Comparison of ENCODE assay signal across 8 mouse cellular contexts in the genomic region with DNA sequence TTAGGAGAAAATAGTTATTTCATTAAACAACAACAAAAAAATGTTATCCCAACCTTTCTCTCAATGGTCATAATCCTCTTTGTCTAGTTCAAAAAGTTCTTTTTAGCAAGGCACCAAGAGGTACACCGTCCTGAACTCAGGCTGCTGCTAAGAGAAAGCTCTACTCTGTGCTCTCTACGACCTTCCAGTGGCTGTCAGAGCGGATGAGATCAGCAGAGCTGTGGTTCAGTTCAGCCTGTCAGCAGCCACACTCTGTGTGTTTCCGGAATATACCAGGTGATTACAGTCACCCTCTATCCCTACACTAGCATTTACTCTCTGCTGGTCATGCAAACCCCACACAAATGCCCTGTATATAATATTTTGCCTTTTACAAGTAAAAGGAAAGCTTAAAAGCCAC. TPM values are rescaled to one million over a fixed set of nuclear protein-coding genes. Genes with fewer than 3 reads are reported as not detected.
DNase-seq lines count a peak whose midpoint lies in the region; ATAC-seq and TF ChIP-seq lines count a peak whose summit lies in the region.

No protein-coding gene starts in this region.

- H3K36me3 ChIP-seq in hindbrain, embryonic 10.5 days, result no peaks in the 10 kb centered on the region
- H3K36me3 ChIP-seq in hindbrain, embryonic 11.5 days (ENCODE audit: control insufficient read depth, insufficient read depth, low read length), result no peaks in the 10 kb centered on the region
- no peaks in the 10 kb centered on the region for H3K36me3 ChIP-seq in heart, embryonic 16.5 days (ENCODE audit: control insufficient read depth, insufficient read depth)
- no peaks in the 10 kb centered on the region for H3K36me3 ChIP-seq in midbrain, embryonic 13.5 days

- WGBS in hindbrain, embryonic 10.5 days, result 46% methylated on average over 4 of the region's 4 CpGs
- WGBS in hindbrain, embryonic 11.5 days, result 44% methylated on average over 4 of the region's 4 CpGs
- WGBS in heart, embryonic 16.5 days, result 13% methylated on average over 4 of the region's 4 CpGs
- WGBS in midbrain, embryonic 13.5 days, result 15% methylated on average over 4 of the region's 4 CpGs

- H3K27ac ChIP-seq in hindbrain, embryonic 10.5 days, result no peak overlapping the region
- no peak overlapping the region for H3K27ac ChIP-seq in hindbrain, embryonic 11.5 days (ENCODE audit: low read depth, low read length)
- peak overlapping the region; percentile 76 for H3K27ac ChIP-seq in heart, embryonic 16.5 days (ENCODE audit: low read length)
- H3K27ac ChIP-seq in midbrain, embryonic 13.5 days, result 0 out of 2 replicates have a peak overlapping the region, but pooled peaks have one; percentile 44

- no peak for TF ChIP-seq POLR2A in brain, embryonic 14.5 days (IDR thresholded peaks at IDR 0.05; ENCODE audit: borderline replicate concordance, extremely low read depth, insufficient read depth, insufficient read length, poor library complexity, severe bottlenecking)

- H3K9ac ChIP-seq in hindbrain, embryonic 11.5 days (ENCODE audit: low read depth, low read length), result no peak overlapping the region
- peak overlapping the region; percentile 61 for H3K9ac ChIP-seq in heart, embryonic 16.5 days (ENCODE audit: low read length)
- H3K9ac ChIP-seq in midbrain, embryonic 13.5 days (replicated peaks), result peak overlapping the region; percentile 39

- peak overlapping the region; percentile 25 for H3K4me3 ChIP-seq in hindbrain, embryonic 10.5 days
- H3K4me3 ChIP-seq in hindbrain, embryonic 11.5 days (ENCODE audit: low read depth, low read length), result no peak overlapping the region
- H3K4me3 ChIP-seq in heart, embryonic 16.5 days (ENCODE audit: low read length), result peak overlapping the region; percentile 37
- H3K4me3 ChIP-seq in midbrain, embryonic 13.5 days (replicated peaks), result peak overlapping the region; percentile 22

- no peak for DNase-seq in hindbrain, embryonic 10.5 days (ENCODE audit: low spot score)
- no peak for DNase-seq in hindbrain, embryonic 11.5 days (ENCODE audit: low spot score)
- peak; percentile 47 for DNase-seq in brain, embryonic 14.5 days (ENCODE audit: low read depth)
- no peak for DNase-seq in urinary bladder, postnatal 10 days (ENCODE audit: low spot score)
- DNase-seq in gastrocnemius, postnatal 4 days (ENCODE audit: low spot score in 2 of 2), result no peak
- DNase-seq in c-Kit-positive CD71-positive TER-119-positive erythroid progenitor cells, embryonic 14.5 days (ENCODE audit: low spot score), result no peak

- no peak for TF ChIP-seq CTCF in brain, embryonic 14.5 days (IDR thresholded peaks at IDR 0.05; ENCODE audit: borderline replicate concordance, extremely low read depth, insufficient read depth, insufficient read length)

- no peak overlapping the region for H3K4me2 ChIP-seq in hindbrain, embryonic 11.5 days (replicated peaks; ENCODE audit: low read depth, low read length)
- H3K4me2 ChIP-seq in heart, embryonic 16.5 days (ENCODE audit: low read depth, low read length), result peak overlapping the region; percentile 63
- H3K4me2 ChIP-seq in midbrain, embryonic 13.5 days (replicated peaks), result peak overlapping the region; percentile 50

- ATAC-seq in hindbrain, embryonic 11.5 days (ENCODE audit: low FRiP score), result no peak
- ATAC-seq in heart, embryonic 16.5 days (replicated peaks; ENCODE audit: extremely low read depth, insufficient read depth, low FRiP score), result no peak
- ATAC-seq in midbrain, embryonic 13.5 days, result no peak

- H3K4me1 ChIP-seq in hindbrain, embryonic 10.5 days (replicated peaks), result peaks cover 27% of the 10 kb centered on the region
- H3K4me1 ChIP-seq in hindbrain, embryonic 11.5 days (replicated peaks; ENCODE audit: control insufficient read depth, insufficient read depth, low read length), result 0 out of 2 replicates have a peak, but pooled peaks cover 2% of the 10 kb centered on the region
- H3K4me1 ChIP-seq in heart, embryonic 16.5 days (ENCODE audit: control insufficient read depth, insufficient read depth, low read length), result peaks cover 30% of the 10 kb centered on the region
- H3K4me1 ChIP-seq in midbrain, embryonic 13.5 days (replicated peaks), result peaks cover 35% of the 10 kb centered on the region

- H3K27me3 ChIP-seq in hindbrain, embryonic 10.5 days (ENCODE audit: insufficient read depth, poor library complexity, severe bottlenecking), result no peaks in the 10 kb centered on the region
- no peaks in the 10 kb centered on the region for H3K27me3 ChIP-seq in hindbrain, embryonic 11.5 days (ENCODE audit: control insufficient read depth, insufficient read depth, low read length)
- no peaks in the 10 kb centered on the region for H3K27me3 ChIP-seq in heart, embryonic 16.5 days (ENCODE audit: control insufficient read depth, insufficient read depth, low read length)
- H3K27me3 ChIP-seq in midbrain, embryonic 13.5 days, result no peaks in the 10 kb centered on the region

- H3K9me3 ChIP-seq in hindbrain, embryonic 10.5 days, result no peaks in the 10 kb centered on the region
- no peaks in the 10 kb centered on the region for H3K9me3 ChIP-seq in hindbrain, embryonic 11.5 days (ENCODE audit: control insufficient read depth, low read length)
- H3K9me3 ChIP-seq in heart, embryonic 16.5 days (replicated peaks; ENCODE audit: control insufficient read depth, low read length), result no peaks in the 10 kb centered on the region
- no peaks in the 10 kb centered on the region for H3K9me3 ChIP-seq in midbrain, embryonic 13.5 days

RNA-seq across cellular contexts. Expression of gene 1190002N15Rik, which starts 4.2 kb away (rescaled TPM):
- 6.7 and 7.9 TPM in 2 replicates for polyA plus RNA-seq in hindbrain, embryonic 10.5 days (2016; fragmentation: Nextera tagmentation; extraction: Ambion mirVana)
- polyA plus RNA-seq in hindbrain, embryonic 11.5 days (2014; fragmentation: Nextera tagmentation; extraction: Ambion mirVana), result 23.7 and 39.2 TPM in 2 replicates
- 24.2 and 31.0 TPM in 2 replicates for polyA plus RNA-seq in brain, embryonic 14.5 days (2012; rRNA removed)
- polyA plus RNA-seq in heart, embryonic 16.5 days (2015; fragmentation: Nextera tagmentation; extraction: Ambion mirVana), result 8.7 and 9.5 TPM in 2 replicates
- polyA plus RNA-seq in midbrain, embryonic 13.5 days (2015; fragmentation: Nextera tagmentation; extraction: Ambion mirVana), result 5.8 and 5.9 TPM in 2 replicates
- 10 to 100 TPM; 28.6 to 31.9 TPM for total RNA-seq in gastrocnemius, postnatal 4 days (2021)

Comparison
In these comparisons a context has a peak if more than half of its experiments do, and no peak if none do; other contexts are left out.
1. H3K27ac ChIP-seq: peak in heart, embryonic 16.5 days (single experiment) and midbrain, embryonic 13.5 days (single experiment); none in hindbrain, embryonic 10.5 days (single experiment) and hindbrain, embryonic 11.5 days (single experiment).